Mouse (Mus musculus): ENCODE data around the gene Git2. TPM values are rescaled to one million over a fixed set of nuclear protein-coding genes. Genes with fewer than 3 reads are reported as not detected.

Gene Git2
- total and polyA plus RNA-seq, 3 experiments: 104 to 227 (median 201) TPM

DNA sequence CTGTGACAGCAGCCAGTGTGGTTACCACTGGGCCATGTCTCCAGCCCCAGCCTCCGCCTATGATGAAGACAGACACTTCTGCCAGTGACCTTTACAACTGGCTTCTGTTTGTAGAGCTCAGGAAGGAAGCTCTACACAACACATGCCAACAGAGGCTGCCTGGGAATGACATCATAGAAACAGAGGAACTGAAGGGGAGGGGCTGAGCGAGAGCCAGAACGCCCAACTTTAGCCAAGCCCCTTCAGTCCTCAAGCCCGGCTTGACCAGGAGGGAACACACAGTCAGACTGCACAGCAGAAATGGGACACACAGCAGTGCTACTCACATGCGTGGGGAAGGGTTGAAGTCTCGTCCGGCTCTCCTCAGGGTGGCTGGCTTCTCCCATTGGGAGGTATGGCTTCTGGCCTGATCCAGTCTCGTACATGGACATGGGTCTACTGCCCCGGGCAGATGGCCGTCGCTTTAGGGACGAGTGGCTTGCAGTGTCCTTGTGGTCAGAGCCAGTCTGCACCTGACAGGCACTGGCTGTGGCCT, 36.5 kb downstream of the Git2 start:
- H3K4me1 ChIP-seq (ENCODE audit: insufficient read depth, low read depth, low read length): peaks cover 15% of the 10 kb centered on the region; the same call in 1 of the 2 replicates
- H3K36me3 ChIP-seq (replicated peaks): peaks cover 98% of the 10 kb centered on the region
- H3K9me3 ChIP-seq (replicated peaks): no peaks in the 10 kb centered on the region
- ATAC-seq (ENCODE audit: extremely low read depth, insufficient number of reproducible peaks, low FRiP score, poor library complexity, severe bottlenecking): no peak
- no peak for DNase-seq (ENCODE audit: low spot score)
- TF ChIP-seq CTCF (IDR thresholded peaks at IDR 0.05; ENCODE audit: low read depth, low read length) (no peak), POLR2AphosphoS5 (IDR thresholded peaks at IDR 0.05; ENCODE audit: insufficient replicate concordance, low read depth, low read length) (no peak), GATA1 (IDR thresholded peaks at IDR 0.05; ENCODE audit: borderline replicate concordance, low read length) (no peak), TAL1 (conservative IDR thresholded peaks at IDR 0.05; ENCODE audit: low read depth, low read length) (no peak), GATA2 (IDR thresholded peaks at IDR 0.05; ENCODE audit: borderline replicate concordance, low read depth, low read length) (no peak)
- no peaks in the 10 kb centered on the region for H3K27me3 ChIP-seq (ENCODE audit: insufficient read depth, low read length)
- no peak overlapping the region for H3K4me3 ChIP-seq (ENCODE audit: low read depth, low read length)

GRCm38 (mm10) chr5:114737090-114737887, 38.0 kb downstream of the Git2 start:
- no peaks in the 10 kb centered on the region for H3K9me3 ChIP-seq (replicated peaks)

DNA sequence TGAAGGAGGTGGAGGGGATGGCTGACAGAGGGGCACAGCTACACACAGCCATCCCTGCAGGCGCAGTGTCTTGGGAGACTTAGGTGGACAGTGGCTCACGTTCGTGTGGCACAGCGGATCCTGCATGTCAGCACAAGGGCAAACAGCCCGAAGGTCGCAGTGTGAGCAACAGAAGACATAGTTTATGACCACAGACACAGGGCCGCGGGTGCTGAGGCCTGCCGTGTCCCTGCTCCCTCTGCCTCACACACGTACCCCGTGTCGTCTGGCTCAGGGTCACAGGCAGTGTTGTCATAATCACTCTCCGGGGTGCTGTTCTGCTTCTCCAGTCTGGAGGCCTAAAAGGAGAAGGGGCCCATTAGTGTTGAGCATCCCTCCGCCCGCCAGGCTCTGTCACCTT, 41.7 kb downstream of the Git2 start:
- DNase-seq (ENCODE audit: low spot score): no peak
- H3K4me1 ChIP-seq (ENCODE audit: insufficient read depth, low read depth, low read length): peaks cover 11% of the 10 kb centered on the region; the same call in 1 of the 2 replicates
- ATAC-seq (ENCODE audit: extremely low read depth, insufficient number of reproducible peaks, low FRiP score, poor library complexity, severe bottlenecking): no peak
- H3K36me3 ChIP-seq (replicated peaks): peaks cover 99% of the 10 kb centered on the region
- H3K4me3 ChIP-seq (ENCODE audit: low read depth, low read length): no peak overlapping the region; the same call in 1 of the 2 replicates
- H3K9me3 ChIP-seq (replicated peaks): no peaks in the 10 kb centered on the region
- TF ChIP-seq TAL1 (conservative IDR thresholded peaks at IDR 0.05; ENCODE audit: low read depth, low read length) (no peak), POLR2AphosphoS5 (IDR thresholded peaks at IDR 0.05; ENCODE audit: insufficient replicate concordance, low read depth, low read length) (no peak)
- no peaks in the 10 kb centered on the region for H3K27me3 ChIP-seq (ENCODE audit: insufficient read depth, low read length)

More at GRCm38 (mm10) chr5:114737090-114737887, 38.0 kb downstream of the Git2 start:
- no peaks in the 10 kb centered on the region for H3K27me3 ChIP-seq (ENCODE audit: insufficient read depth, low read length)
- peaks cover 97% of the 10 kb centered on the region for H3K36me3 ChIP-seq (replicated peaks)
- DNase-seq (ENCODE audit: low spot score) (no peak), ATAC-seq (ENCODE audit: extremely low read depth, insufficient number of reproducible peaks, low FRiP score, poor library complexity, severe bottlenecking) (no peak)
- H3K4me3 ChIP-seq (ENCODE audit: low read depth, low read length): no peak overlapping the region
- TF ChIP-seq CTCF (IDR thresholded peaks at IDR 0.05; ENCODE audit: low read depth, low read length) (no peak), GATA1 (IDR thresholded peaks at IDR 0.05; ENCODE audit: borderline replicate concordance, low read length) (no peak), TAL1 (conservative IDR thresholded peaks at IDR 0.05; ENCODE audit: low read depth, low read length) (no peak), GATA2 (IDR thresholded peaks at IDR 0.05; ENCODE audit: borderline replicate concordance, low read depth, low read length) (no peak), POLR2AphosphoS5 (IDR thresholded peaks at IDR 0.05; ENCODE audit: insufficient replicate concordance, low read depth, low read length) (no peak)
- peaks cover 15% of the 10 kb centered on the region; the same call in 1 of the 2 replicates for H3K4me1 ChIP-seq (ENCODE audit: insufficient read depth, low read depth, low read length)

GRCm38 (mm10) chr5:114731969-114732368, 43.3 kb downstream of the Git2 start:
- H3K9me3 ChIP-seq (replicated peaks): no peaks in the 10 kb centered on the region
- no peaks in the 10 kb centered on the region for H3K27me3 ChIP-seq (ENCODE audit: insufficient read depth, low read length)
- ATAC-seq (ENCODE audit: extremely low read depth, insufficient number of reproducible peaks, low FRiP score, poor library complexity, severe bottlenecking) (no peak), DNase-seq (ENCODE audit: low spot score) (no peak)
- H3K36me3 ChIP-seq (replicated peaks): peaks cover 99% of the 10 kb centered on the region
- peaks cover 3% of the 10 kb centered on the region; the same call in 1 of the 2 replicates for H3K4me1 ChIP-seq (ENCODE audit: insufficient read depth, low read depth, low read length)
- TF ChIP-seq CTCF (IDR thresholded peaks at IDR 0.05; ENCODE audit: low read depth, low read length) (no peak), TAL1 (conservative IDR thresholded peaks at IDR 0.05; ENCODE audit: low read depth, low read length) (no peak), GATA1 (IDR thresholded peaks at IDR 0.05; ENCODE audit: borderline replicate concordance, low read length) (no peak), POLR2AphosphoS5 (IDR thresholded peaks at IDR 0.05; ENCODE audit: insufficient replicate concordance, low read depth, low read length) (no peak), GATA2 (IDR thresholded peaks at IDR 0.05; ENCODE audit: borderline replicate concordance, low read depth, low read length) (no peak)
- no peak overlapping the region for H3K4me3 ChIP-seq (ENCODE audit: low read depth, low read length)

DNA sequence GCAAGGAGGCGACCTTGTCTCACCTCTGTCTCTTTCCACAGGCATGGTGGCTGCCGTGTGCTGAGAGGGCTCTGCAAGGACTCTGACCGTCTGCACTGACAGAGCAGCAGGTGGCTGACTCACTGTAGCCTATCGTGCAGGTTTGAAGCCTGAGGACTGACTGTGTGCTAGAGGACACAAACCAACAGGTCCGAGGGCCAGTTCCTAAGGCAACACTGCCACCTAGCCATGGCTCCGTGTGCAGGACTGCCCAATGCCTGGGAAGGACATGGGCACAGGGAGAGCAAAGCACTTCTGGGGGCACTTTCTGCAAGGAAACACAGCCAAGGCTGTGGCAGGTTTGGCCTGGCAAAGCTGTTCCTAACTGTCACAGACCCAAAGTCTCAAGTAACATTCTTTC, 43.8 kb downstream of the Git2 start:
- Histone ChIP-seq H3K9me3 (replicated peaks) (no peaks in the 10 kb centered on the region), H3K27me3 (ENCODE audit: insufficient read depth, low read length) (no peaks in the 10 kb centered on the region), H3K4me3 (ENCODE audit: low read depth, low read length) (no peak overlapping the region), H3K36me3 (replicated peaks) (peaks cover 98% of the 10 kb centered on the region), H3K4me1 (ENCODE audit: insufficient read depth, low read depth, low read length) (peaks cover 3% of the 10 kb centered on the region; the same call in 1 of the 2 replicates)
- ATAC-seq (ENCODE audit: extremely low read depth, insufficient number of reproducible peaks, low FRiP score, poor library complexity, severe bottlenecking): no peak
- TF ChIP-seq GATA1 (IDR thresholded peaks at IDR 0.05; ENCODE audit: borderline replicate concordance, low read length): no peak
- TF ChIP-seq POLR2AphosphoS5 (IDR thresholded peaks at IDR 0.05; ENCODE audit: insufficient replicate concordance, low read depth, low read length): no peak
- no peak for TF ChIP-seq GATA2 (IDR thresholded peaks at IDR 0.05; ENCODE audit: borderline replicate concordance, low read depth, low read length)
- TF ChIP-seq TAL1 (conservative IDR thresholded peaks at IDR 0.05; ENCODE audit: low read depth, low read length): no peak
- TF ChIP-seq CTCF (IDR thresholded peaks at IDR 0.05; ENCODE audit: low read depth, low read length): no peak
- DNase-seq (ENCODE audit: low spot score): no peak

DNA sequence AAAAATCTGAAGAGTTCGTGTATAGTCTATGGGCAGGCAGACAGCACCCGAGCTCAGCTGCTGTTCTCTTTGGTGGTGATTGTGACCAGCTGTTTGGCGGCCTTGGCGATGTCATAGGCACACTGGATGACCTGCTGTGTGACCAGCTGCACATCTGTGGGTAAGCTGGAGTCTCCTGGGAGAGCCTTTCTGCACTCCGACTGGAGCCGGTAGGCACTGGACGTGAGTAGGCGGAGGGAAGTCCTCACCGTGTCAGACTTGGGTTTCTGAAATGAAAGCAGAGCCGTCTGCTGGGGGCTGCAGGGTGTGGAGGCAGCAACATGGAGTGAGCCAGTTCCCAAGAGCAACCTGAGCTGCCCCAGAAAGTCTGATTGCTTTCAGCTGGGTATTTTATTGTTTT, 45.2 kb downstream of the Git2 start:
- Histone ChIP-seq H3K27me3 (ENCODE audit: insufficient read depth, low read length) (no peaks in the 10 kb centered on the region; the same call in 1 of the 2 replicates), H3K9me3 (replicated peaks) (0 out of 2 replicates have a peak, but pooled peaks cover 2% of the 10 kb centered on the region), H3K36me3 (replicated peaks) (peaks cover 98% of the 10 kb centered on the region), H3K4me3 (ENCODE audit: low read depth, low read length) (no peak overlapping the region), H3K4me1 (ENCODE audit: insufficient read depth, low read depth, low read length) (no peaks in the 10 kb centered on the region)
- TF ChIP-seq TAL1 (conservative IDR thresholded peaks at IDR 0.05; ENCODE audit: low read depth, low read length): no peak
- no peak for TF ChIP-seq GATA2 (IDR thresholded peaks at IDR 0.05; ENCODE audit: borderline replicate concordance, low read depth, low read length)
- no peak for TF ChIP-seq GATA1 (IDR thresholded peaks at IDR 0.05; ENCODE audit: borderline replicate concordance, low read length)
- TF ChIP-seq CTCF (IDR thresholded peaks at IDR 0.05; ENCODE audit: low read depth, low read length): no peak
- TF ChIP-seq POLR2AphosphoS5 (IDR thresholded peaks at IDR 0.05; ENCODE audit: insufficient replicate concordance, low read depth, low read length): no peak
- DNase-seq (ENCODE audit: low spot score) (no peak), ATAC-seq (ENCODE audit: extremely low read depth, insufficient number of reproducible peaks, low FRiP score, poor library complexity, severe bottlenecking) (no peak)

All from G1E (cell line).